23 mouse cellular contexts compared by ENCODE assay signal in the genomic region with DNA sequence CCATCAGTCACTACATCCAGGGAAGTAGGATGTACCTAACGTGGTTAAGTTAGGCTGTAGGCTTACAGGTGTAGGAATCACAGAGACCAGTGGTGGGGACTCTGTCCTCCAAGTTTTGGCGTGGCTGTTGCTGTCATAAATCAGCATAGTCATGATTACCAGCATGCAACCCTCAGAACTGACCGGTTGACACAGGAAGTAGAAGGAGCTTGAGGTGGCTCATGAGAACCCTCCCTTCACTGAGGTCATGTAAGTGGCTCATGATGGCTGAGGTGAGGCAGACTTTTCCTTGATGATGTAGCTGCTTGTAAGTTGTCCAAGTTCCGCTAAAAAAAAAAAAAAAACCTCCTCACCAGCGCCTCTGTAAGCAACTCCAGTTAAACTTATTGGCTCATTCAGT. TPM values are rescaled to one million over a fixed set of nuclear protein-coding genes. Genes with fewer than 3 reads are reported as not detected.
DNase-seq lines count a peak whose midpoint lies in the region; ATAC-seq and TF ChIP-seq lines count a peak whose summit lies in the region.
"Had no signal": no experiment of that assay in that cellular context is flagged by ENCODE, and none has a peak within 500 bp of the region (broad histone marks: within the 10 kb centered on the region; RNA-seq: fewer than 3 reads in every experiment).

No protein-coding gene starts in this region.

- TF ChIP-seq POLR2A in liver, adult 2 months (IDR thresholded peaks at IDR 0.05; ENCODE audit: extremely low read depth, insufficient read depth, low read length), result no peak

- no peaks in the 10 kb centered on the region for H3K9me3 ChIP-seq in limb, embryonic 11.5 days (ENCODE audit: control insufficient read depth, low read length)
- H3K9me3 ChIP-seq in hindbrain, embryonic 12.5 days (replicated peaks), result no peaks in the 10 kb centered on the region
- no peaks in the 10 kb centered on the region for H3K9me3 ChIP-seq in hindbrain, embryonic 13.5 days
- H3K9me3 ChIP-seq: embryonic facial prominence, embryonic 15.5 days; heart, embryonic 13.5 days; limb, embryonic 15.5 days; midbrain, embryonic 10.5 days; neural tube, embryonic 12.5 days had no signal

- no peak overlapping the region for H3K4me2 ChIP-seq in limb, embryonic 11.5 days (ENCODE audit: low read depth, severe bottlenecking)
- no peak overlapping the region for H3K4me2 ChIP-seq in hindbrain, embryonic 12.5 days (replicated peaks)
- no peak overlapping the region for H3K4me2 ChIP-seq in hindbrain, embryonic 13.5 days
- H3K4me2 ChIP-seq: embryonic facial prominence, embryonic 15.5 days; heart, embryonic 13.5 days; limb, embryonic 15.5 days; lung, embryonic 14.5 days; neural tube, embryonic 12.5 days had no signal

- ATAC-seq in limb, embryonic 11.5 days (ENCODE audit: insufficient number of reproducible peaks, low FRiP score, low TSS enrichment, low read depth), result no peak
- no peak for ATAC-seq in hindbrain, embryonic 12.5 days (ENCODE audit: low FRiP score)
- ATAC-seq in hindbrain, embryonic 13.5 days (ENCODE audit: low FRiP score), result no peak
- ATAC-seq: CD4-positive, CD25-positive, alpha-beta regulatory T cell, adult 4 months had no signal

- H3K36me3 ChIP-seq in liver, adult 2 months (ENCODE audit: control insufficient read depth, insufficient read depth, low read length), result no peaks in the 10 kb centered on the region
- no peaks in the 10 kb centered on the region for H3K36me3 ChIP-seq in limb, embryonic 11.5 days (ENCODE audit: control insufficient read depth, insufficient read depth, low read length)
- no peaks in the 10 kb centered on the region for H3K36me3 ChIP-seq in hindbrain, embryonic 12.5 days
- no peaks in the 10 kb centered on the region for H3K36me3 ChIP-seq in hindbrain, embryonic 13.5 days
- H3K36me3 ChIP-seq: embryonic facial prominence, embryonic 15.5 days; heart, embryonic 13.5 days; limb, embryonic 15.5 days; midbrain, embryonic 10.5 days; neural tube, embryonic 12.5 days had no signal

- no peak for TF ChIP-seq CTCF in liver, adult 2 months (IDR thresholded peaks at IDR 0.05; ENCODE audit: low read depth, low read length)

- H3K27me3 ChIP-seq in liver, adult 2 months (ENCODE audit: control insufficient read depth, insufficient read depth, low read length), result no peaks in the 10 kb centered on the region
- H3K27me3 ChIP-seq in limb, embryonic 11.5 days (ENCODE audit: control insufficient read depth, insufficient read depth, low read length), result no peaks in the 10 kb centered on the region
- H3K27me3 ChIP-seq in hindbrain, embryonic 12.5 days, result no peaks in the 10 kb centered on the region
- no peaks in the 10 kb centered on the region for H3K27me3 ChIP-seq in hindbrain, embryonic 13.5 days
- H3K27me3 ChIP-seq: embryonic facial prominence, embryonic 15.5 days; heart, embryonic 13.5 days; limb, embryonic 15.5 days; neural tube, embryonic 12.5 days had no signal

- H3K4me1 ChIP-seq in liver, adult 2 months (ENCODE audit: control insufficient read depth, insufficient read depth, low read length), result peaks cover 40% of the 10 kb centered on the region
- H3K4me1 ChIP-seq in brown adipose tissue, adult 24 weeks (ENCODE audit: control insufficient read depth, insufficient read depth, insufficient read length, low read length), result peaks cover 16% of the 10 kb centered on the region
- peaks cover 21% of the 10 kb centered on the region for H3K4me1 ChIP-seq in limb, embryonic 11.5 days (ENCODE audit: control insufficient read depth, insufficient read depth, low read length)
- H3K4me1 ChIP-seq in hindbrain, embryonic 12.5 days, result peaks cover 6% of the 10 kb centered on the region; the same call in 1 of the 2 replicates
- no peaks in the 10 kb centered on the region; the same call in 1 of the 2 replicates for H3K4me1 ChIP-seq in hindbrain, embryonic 13.5 days (replicated peaks)

- no peaks in the 10 kb centered on the region for H3K79me2 ChIP-seq in liver, adult 2 months (ENCODE audit: control insufficient read depth, insufficient read depth, low read length)

- whole genome bisulfite sequencing in liver, adult 2 months, result 72% methylated on average over 5 of the region's 5 CpGs
- WGBS in limb, embryonic 11.5 days, result 61% methylated on average over 5 of the region's 5 CpGs
- WGBS in hindbrain, embryonic 12.5 days, result 76% methylated on average over 5 of the region's 5 CpGs
- WGBS in hindbrain, embryonic 13.5 days, result 75% methylated on average over 5 of the region's 5 CpGs

- H3K27ac ChIP-seq in liver, adult 2 months (replicated peaks; ENCODE audit: insufficient read depth, low read depth, low read length), result no peak overlapping the region
- H3K27ac ChIP-seq in brown adipose tissue, adult 24 weeks (replicated peaks; ENCODE audit: low read depth, low read length), result peak overlapping the region; percentile 53
- H3K27ac ChIP-seq in limb, embryonic 11.5 days (replicated peaks; ENCODE audit: low read depth, low read length), result no peak overlapping the region; the same call in 1 of the 2 replicates
- no peak overlapping the region for H3K27ac ChIP-seq in hindbrain, embryonic 12.5 days
- H3K27ac ChIP-seq in hindbrain, embryonic 13.5 days, result no peak overlapping the region
- H3K27ac ChIP-seq: embryonic facial prominence, embryonic 15.5 days; heart, embryonic 13.5 days; limb, embryonic 15.5 days; midbrain, embryonic 10.5 days; neural tube, embryonic 12.5 days had no signal

- H3K9ac ChIP-seq in liver, adult 2 months (ENCODE audit: low read depth, low read length), result no peak overlapping the region
- no peak overlapping the region for H3K9ac ChIP-seq in limb, embryonic 11.5 days (ENCODE audit: low read length)
- no peak overlapping the region for H3K9ac ChIP-seq in hindbrain, embryonic 12.5 days
- no peak overlapping the region for H3K9ac ChIP-seq in hindbrain, embryonic 13.5 days
- H3K9ac ChIP-seq: embryonic facial prominence, embryonic 15.5 days; heart, embryonic 13.5 days; limb, embryonic 15.5 days; lung, embryonic 14.5 days; neural tube, embryonic 12.5 days had no signal

- peak; percentile 46 for DNase-seq in liver, adult 2 months (ENCODE audit: extremely low read depth, low read depth, low spot score)
- no peak for DNase-seq in liver
- DNase-seq in limb, embryonic 11.5 days (ENCODE audit: low spot score), result peak; percentile 23
- no peak for DNase-seq in kidney, postnatal 25 days
- DNase-seq: adrenal gland, postnatal 14 days; cerebellum, adult 11-12 months; cerebellum, postnatal 14 days; heart, adult 18-20 months; heart, postnatal 36 days; kidney, adult 8-10 months; kidney, postnatal 14 days; lung, embryonic 14.5 days; lung, postnatal 36 days; thymus, adult 18-20 months had no signal

- no peak overlapping the region for H3K4me3 ChIP-seq in liver, adult 2 months (ENCODE audit: insufficient read depth, low read depth, low read length)
- no peak overlapping the region for H3K4me3 ChIP-seq in brown adipose tissue, adult 24 weeks (ENCODE audit: insufficient read depth, low read depth, low read length)
- no peak overlapping the region for H3K4me3 ChIP-seq in limb, embryonic 11.5 days (ENCODE audit: low read depth, low read length)
- no peak overlapping the region for H3K4me3 ChIP-seq in hindbrain, embryonic 12.5 days
- H3K4me3 ChIP-seq in hindbrain, embryonic 13.5 days, result no peak overlapping the region
- H3K4me3 ChIP-seq: embryonic facial prominence, embryonic 15.5 days; heart, embryonic 13.5 days; limb, embryonic 15.5 days; midbrain, embryonic 10.5 days; neural tube, embryonic 12.5 days had no signal

RNA-seq across cellular contexts. Expression of gene Ppp2r5a, which starts 14.0 kb away (rescaled TPM):
- total RNA-seq in liver, adult 2 months (2014; rRNA removed), result 149 and 170 TPM in 2 replicates
- 75.3 and 80.3 TPM in 2 replicates for polyA plus RNA-seq in liver, adult 2 months (2012; rRNA removed)
- 895 and 923 TPM in 2 replicates for polyA plus RNA-seq in brown adipose tissue, adult 24 weeks (2012; ENCODE audit: insufficient read depth, insufficient read length, missing spikeins)
- 17.0 and 20.3 TPM in 2 replicates for polyA plus RNA-seq in limb, embryonic 11.5 days (2014; fragmentation: Nextera tagmentation; extraction: Ambion mirVana)
- polyA plus RNA-seq in hindbrain, embryonic 12.5 days (2016; fragmentation: Nextera tagmentation; extraction: Ambion mirVana), result 13.9 and 14.9 TPM in 2 replicates
- polyA plus RNA-seq in hindbrain, embryonic 13.5 days (2015; fragmentation: Nextera tagmentation; extraction: Ambion mirVana), result 5.3 and 7.5 TPM in 2 replicates

Comparison
In these comparisons a context has a peak if more than half of its experiments do, and no peak if none do; other contexts are left out.
1. DNase-seq: peak in liver, adult 2 months (single experiment) and limb, embryonic 11.5 days (single experiment); none in liver (single experiment) and kidney, postnatal 25 days (0 of 2).
2. RNA of gene Ppp2r5a, which starts 14.0 kb away (polyA plus RNA-seq): 895 to 923 TPM in brown adipose tissue, adult 24 weeks; 75.3 to 80.3 TPM in liver, adult 2 months, 17.0 to 20.3 TPM in limb, embryonic 11.5 days, 13.9 to 14.9 TPM in hindbrain, embryonic 12.5 days and 5.3 to 7.5 TPM in hindbrain, embryonic 13.5 days; every median in the first group is over 10 times any median in the second.